Mouse (Mus musculus) left cerebral cortex, postnatal 4 days (tissue): ENCODE measurements around the gene Olfr1378. TPM values are rescaled to one million over a fixed set of nuclear protein-coding genes. Genes with fewer than 3 reads are reported as not detected.

ENCODE experiments used
- DNase-seq: peaks from one replicate; pipeline ENCODE4 v3.0.0-alpha.2; 2022
- intact Hi-C: fragments of 180-260 bp; cut with DNase I; formaldehyde crosslinking; loops from one replicate; pipeline ENCODE4 v1.15.1; 2025
- total RNA-seq, 2 experiments: library from RNA; stranded (reverse); gene quantifications; 2 replicates each; pipeline ENCODE4 v1.2.3; 2021

Gene Olfr1378
- total RNA-seq: not detected

DNA sequence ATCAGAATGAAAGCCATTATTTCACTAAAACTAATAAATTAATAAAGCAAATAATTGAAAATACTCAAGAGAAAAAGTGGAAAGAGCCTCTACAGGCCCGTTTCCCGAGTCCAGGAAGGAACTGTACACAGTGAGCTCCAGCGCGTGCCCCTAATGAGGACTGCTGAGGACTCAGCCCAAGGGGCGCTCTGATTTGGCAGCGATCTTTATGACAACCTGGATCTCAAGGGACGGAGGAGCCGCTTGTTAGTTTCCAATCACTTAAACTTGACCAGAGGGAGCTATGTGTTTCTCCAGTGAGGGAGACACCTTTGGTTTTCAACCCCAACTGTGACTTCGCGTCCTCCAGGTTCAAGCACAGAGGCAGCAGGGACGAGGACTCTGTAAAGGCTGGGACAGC is at the start of gene Olfr1378:
Gene Olfr1378 (plus strand): TSS at position 301 of the 400 bp plus-strand sequence.
- DNase-seq: no peak
- intact Hi-C loops: no loop called here

DNA sequence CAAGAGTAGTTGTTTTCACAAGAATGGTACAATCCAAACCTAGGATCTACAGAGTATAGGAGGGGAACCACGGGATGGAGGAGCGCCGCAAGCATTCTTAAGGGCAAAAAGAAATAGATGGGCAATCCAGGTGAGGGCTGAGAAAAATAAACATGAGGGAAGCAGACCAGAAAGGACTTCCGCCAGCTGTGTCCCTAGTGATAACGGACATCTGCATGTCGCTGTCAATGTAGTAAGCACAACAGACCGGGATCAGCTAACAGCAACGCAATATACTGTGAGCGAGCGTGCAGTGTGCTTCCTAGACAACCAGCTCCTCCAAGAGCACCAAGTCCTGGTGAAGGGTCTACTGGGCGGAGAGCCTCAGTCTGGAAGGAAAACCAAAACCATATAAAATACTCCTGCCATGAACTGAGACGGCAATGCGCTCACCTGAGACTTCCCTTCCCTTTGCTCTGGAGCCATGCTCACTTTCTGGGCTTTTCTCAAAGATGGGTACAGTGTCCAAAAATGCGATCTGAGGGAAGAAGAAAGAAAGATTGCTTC is 35.8 kb upstream of the Olfr1378 start:
- intact Hi-C loops: no loop called here
- no peak for DNase-seq

DNA sequence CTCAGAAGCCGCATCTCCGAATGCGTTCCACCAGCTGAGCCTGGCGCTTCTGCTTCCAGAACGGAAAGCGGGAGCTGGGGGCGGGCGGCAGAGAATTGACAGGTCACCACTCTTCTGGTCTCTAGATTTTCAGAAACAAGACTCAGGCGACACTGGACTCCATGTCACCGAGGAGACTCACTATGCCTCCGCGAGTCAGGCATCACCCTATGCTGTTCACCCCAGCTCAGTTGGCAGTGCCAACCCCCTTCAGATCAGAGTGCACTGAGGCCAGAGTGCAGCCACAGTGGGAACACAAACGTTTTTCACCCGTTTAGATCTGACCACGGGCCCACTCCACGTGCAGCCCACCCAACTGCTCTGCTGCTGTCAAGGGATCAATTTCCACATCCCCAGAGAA is 35.3 kb upstream of the Olfr1378 start:
- no peak for DNase-seq
- intact Hi-C loops: no loop called here

DNA sequence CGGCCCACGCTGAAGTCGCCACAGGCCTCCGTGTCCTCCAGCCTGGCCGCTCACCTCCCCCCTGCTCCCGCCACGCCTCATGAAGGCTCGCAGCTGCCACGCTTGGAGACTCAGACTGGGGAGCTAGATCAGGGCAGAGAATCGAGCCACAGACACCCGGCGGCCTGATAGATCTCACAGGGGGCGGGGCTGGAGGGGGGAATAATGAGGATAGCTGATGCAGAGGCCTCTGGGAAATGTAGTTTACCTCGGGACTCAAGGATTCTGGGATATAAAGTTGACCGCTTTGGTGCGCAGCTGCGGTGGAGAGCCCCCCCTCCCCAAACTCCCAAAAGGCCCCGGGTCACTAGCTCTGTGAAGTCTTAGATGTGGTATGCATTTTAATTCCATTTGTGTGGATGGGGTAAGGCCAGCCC is 34.9 kb upstream of the Olfr1378 start, which contains the start of gene Zfp354b:
Gene Zfp354b (minus strand): TSS at position 183 of the 416 bp plus-strand sequence.
- intact Hi-C loops: no loop called here
- DNase-seq: peak; percentile 92

DNA sequence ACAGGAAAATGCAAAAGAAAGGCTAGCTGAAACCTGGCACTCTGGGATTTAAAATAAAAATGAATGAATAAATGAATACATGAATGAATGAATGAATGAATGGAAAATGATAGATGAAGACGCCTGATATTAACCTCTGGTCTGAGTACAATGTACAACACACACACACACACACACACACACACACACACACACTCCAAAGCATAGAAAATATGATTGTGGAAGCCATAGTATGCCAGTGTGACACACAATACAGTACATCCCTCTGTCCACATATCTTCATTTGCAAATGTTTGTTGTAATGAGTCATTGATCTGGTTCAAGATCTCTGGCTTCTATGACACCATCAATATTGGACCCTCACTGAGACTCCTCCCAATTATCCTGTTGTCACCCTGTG is 34.3 kb upstream of the Olfr1378 start:
- DNase-seq: no peak
- intact Hi-C loops: no loop called here

DNA sequence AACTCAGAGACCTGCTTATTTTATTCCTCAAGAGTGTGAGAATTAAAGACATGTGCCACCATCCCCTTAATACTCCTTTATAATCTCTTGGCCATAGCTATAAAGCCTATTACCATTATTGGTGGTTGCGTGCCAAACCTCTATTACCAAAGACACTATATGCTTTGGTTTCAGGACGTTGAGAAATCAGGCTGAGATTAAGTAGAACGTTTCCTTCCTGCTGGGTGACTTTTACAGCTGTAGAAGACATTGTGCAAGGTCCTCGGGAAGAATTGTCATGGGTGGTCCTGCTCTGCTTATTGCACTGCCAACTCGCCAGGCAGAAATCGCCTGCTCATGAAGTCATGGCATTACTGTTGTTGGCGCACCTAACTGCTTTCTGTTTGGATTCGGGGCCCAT is 27.9 kb upstream of the Olfr1378 start:
- intact Hi-C loops: no loop called here
- DNase-seq: no peak

DNA sequence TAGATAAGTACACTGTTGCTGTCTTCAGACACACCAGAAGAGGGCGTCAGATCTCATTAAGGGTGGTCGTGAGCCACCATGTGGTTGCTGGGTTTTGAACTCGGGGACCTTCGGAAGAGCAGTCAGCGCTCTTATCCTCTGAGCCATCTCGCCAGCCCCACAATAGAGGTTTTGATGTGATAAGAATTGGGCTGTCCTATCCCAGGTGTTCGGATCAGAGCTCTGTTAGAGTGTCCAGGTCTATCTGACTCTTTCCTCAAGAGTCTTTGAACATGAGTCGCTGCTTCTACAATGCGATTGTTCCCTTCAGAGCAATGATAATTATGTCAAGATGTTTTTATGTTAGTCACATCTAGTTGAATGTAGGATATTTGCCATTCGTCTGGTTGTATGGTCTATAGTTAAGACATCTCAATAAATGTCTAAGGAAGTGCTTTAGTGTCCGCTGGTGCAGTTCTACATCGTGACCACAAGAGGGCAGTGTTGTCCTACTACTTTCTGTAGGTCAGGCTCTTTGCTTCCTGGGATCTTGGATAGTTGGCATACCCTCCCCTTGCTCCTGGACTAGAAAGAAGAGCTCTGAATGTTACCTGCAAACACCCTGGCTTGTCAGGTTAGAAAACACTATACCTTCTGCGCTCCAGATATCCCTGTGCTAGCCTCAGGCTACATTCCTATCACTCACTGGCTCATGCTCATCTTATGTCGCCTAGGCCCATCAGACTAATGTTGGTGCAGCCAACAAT is 26.5 kb upstream of the Olfr1378 start:
- peak; percentile 20 for DNase-seq
- intact Hi-C loops: loop anchor here (5.0 kb wide), 3 partner anchors 93 to 323 kb away; partner anchors contain the start of genes BC049762 and Clk4

DNA sequence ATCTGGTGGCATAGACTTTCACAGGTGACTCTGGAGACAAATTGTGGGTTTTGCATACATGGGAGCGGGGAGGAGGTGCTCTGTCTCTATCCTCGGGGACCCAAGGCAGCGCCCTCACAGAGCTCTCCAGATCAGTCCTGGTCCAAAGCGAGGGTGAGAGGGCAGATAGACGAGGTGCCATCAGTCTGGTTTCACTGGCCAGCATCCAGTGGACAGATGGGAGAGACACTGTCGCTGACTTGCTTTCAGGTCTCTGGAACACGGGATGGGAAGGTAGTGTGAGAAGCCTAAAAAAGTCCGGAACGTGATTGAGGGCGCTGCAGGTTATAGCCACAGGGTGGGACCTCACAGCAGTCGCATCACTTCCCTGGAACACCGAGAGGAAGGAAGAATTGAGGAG is 23.9 kb upstream of the Olfr1378 start:
- intact Hi-C loops: loop anchor here (5.0 kb wide), 3 partner anchors 90 to 320 kb away; partner anchors contain the start of genes BC049762 and Clk4
- no peak for DNase-seq

DNA sequence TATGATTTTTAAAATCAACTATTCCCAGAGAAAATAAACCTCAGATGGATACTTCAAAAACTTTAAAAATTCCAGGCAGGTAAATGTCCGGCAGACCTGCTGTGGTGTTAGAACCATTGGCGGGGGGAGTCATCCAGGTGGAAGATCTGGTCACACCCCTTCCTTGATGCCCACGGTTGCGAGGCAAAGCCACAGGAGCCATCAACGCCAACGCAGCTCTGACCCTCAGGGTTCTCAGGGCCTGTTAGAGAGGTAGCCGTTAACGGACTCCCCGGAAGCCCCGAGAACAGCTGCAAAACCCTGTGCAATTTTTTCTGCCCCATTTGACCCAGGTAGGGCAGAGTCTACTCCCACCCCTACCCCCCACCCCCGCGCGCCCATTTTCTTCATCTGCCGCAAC is 22.8 kb upstream of the Olfr1378 start, which contains the start of gene 4933414I15Rik:
Gene 4933414I15Rik (minus strand): TSS at position 260 of the 400 bp plus-strand sequence.
- intact Hi-C loops: loop anchor here (5.0 kb wide), 3 partner anchors 89 to 319 kb away; partner anchors contain the start of genes BC049762 and Clk4

DNA sequence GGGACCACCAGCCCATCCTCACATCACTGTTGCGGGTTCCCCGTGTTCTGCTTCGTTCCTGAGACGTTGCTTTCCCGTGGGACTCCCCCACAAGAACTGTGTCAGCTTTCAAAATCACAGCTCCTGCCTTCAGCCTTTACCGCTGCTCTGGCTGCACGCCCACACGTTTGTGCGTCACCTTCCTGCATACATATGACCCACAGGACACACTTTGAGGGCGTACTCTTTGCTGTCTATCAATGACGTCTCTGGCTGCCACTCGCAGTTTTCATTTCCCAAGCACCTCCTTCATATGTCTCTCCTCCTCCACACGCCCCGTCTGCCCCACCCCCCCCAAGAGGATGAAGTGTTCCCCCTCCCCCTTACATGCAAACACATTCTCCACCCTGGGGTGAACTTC is 14.0 kb upstream of the Olfr1378 start:
- intact Hi-C loops: no loop called here
- no peak for DNase-seq

More for the DNA sequence above, 22.8 kb upstream of the Olfr1378 start, which contains the start of gene 4933414I15Rik:
- DNase-seq: no peak

DNA sequence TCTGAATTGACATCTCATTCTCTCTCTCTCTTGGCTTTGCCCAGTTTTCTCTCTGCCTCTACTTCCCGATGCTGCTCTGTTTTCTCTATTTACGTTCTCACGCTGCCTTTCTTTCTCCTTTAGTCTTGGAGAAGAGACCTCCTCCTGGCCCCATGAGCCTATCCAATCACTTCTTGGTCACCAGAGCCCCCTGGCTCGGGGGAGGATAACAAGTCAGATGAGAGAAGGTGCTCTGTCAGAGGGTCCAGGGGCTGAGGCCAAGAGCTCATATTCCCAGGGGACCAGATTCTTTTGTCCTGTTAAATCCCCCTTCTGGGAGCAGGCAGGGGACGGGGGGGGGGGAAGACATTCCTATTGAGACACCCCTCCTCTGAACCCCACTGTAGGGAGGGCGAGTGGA is 12.7 kb upstream of the Olfr1378 start, which contains the start of gene Prop1:
Gene Prop1 (minus strand): TSS at position 101 of the 400 bp plus-strand sequence.
- no peak for DNase-seq
- intact Hi-C loops: no loop called here

DNA sequence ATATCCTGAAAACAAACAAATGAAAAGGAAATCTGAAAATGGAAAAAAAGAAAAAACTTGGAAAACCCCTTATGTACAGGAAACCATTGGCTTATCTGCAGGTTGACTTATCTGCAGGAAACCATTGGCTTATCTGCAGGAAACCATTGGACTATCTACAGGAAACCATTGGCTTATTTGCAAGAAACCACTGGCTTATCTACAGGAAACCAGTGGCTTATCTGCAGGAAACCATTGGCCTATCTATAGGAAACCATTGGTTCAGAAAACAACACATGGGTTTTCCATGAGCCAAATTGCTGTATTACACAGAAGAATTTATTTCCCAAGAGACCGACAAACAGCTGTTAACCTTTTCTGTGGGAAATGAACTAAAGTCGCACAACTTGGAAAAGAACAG is 1.4 kb upstream of the Olfr1378 start:
- intact Hi-C loops: no loop called here
- no peak for DNase-seq

DNA sequence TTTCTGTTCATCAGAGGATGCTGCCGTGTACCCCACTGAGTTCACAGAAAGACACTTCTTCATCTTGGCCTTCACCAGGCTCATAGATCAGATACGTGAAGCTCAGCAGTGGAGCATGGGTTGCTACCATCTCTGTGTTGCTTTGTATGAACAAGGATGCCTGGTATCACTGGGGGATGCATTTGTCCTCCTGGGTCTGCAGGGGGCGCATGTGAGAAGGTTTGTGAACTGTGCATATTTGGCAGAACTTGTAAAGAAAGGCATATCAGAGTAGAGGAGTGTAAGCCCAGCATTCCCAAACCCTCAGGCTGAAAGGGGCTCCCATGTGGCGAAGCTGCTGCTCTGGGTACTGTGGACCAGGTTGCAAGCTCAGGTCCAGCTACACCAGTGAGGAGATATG is 10.9 kb downstream of the Olfr1378 start:
- intact Hi-C loops: no loop called here
- DNase-seq: no peak

DNA sequence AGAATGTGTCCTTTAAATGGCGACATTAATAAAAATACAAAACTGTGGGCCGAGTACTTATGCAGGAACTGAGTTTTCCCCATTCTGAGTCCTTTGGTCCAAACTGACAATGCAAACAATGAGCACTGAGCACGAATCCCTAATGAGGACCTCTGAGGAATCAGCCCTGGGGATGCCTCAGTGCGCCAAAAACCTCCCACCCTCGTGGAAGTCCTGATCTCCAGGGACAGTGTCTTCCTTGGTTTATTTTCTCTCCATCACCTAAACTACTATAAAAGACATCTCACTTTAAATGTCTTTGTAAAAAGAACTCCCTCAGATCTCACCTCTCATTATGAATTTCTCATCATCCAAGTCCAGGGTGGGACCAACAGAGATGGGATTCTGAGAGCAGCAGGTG is 15.3 kb downstream of the Olfr1378 start, which contains the start of gene Olfr1377:
Gene Olfr1377 (plus strand): TSS at position 301 of the 400 bp plus-strand sequence.
- intact Hi-C loops: no loop called here

DNA sequence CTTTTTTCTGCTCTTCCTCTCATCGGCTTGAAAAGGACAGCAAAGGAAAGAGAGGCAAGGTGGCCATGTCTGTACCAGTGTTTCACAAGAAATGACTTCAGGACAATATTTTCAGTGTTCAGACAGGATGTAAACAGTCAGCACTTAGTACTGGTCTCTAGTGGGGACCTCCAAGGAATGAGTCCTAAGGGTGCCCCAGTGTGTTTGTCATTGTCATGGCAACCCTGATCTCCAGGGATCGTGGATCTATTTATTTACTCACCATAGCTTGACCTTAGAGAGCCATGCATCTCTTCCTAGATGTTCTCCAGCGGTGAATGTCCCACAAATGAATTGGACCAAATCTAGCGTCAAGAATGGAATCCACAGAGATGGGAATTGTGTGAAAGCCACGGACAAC is 37.0 kb downstream of the Olfr1378 start, which contains the start of gene Olfr51:
Gene Olfr51 (plus strand): TSS at position 301 of the 400 bp plus-strand sequence.
- DNase-seq: no peak
- intact Hi-C loops: no loop called here

More for the DNA sequence above, 15.3 kb downstream of the Olfr1378 start, which contains the start of gene Olfr1377:
- no peak for DNase-seq

DNA sequence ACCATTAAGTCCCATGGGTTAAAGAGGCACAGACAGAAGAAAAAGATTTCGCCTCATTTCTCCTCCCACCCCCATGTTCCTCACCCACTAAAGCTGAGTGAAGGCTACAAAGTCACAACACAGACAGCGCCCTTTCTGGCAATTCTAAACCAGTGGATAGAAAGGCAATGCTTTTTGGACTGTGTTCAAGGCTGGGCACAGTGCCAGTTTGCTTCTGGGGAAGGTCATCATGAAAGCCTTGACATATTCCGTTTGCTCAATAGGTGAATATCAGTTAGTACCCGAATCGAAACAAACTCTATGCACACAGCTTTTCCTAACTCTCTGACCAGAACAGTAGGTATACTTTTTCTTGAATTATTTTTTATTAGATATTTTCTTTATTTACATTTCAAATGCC is 45.5 kb downstream of the Olfr1378 start:
- intact Hi-C loops: no loop called here

DNA sequence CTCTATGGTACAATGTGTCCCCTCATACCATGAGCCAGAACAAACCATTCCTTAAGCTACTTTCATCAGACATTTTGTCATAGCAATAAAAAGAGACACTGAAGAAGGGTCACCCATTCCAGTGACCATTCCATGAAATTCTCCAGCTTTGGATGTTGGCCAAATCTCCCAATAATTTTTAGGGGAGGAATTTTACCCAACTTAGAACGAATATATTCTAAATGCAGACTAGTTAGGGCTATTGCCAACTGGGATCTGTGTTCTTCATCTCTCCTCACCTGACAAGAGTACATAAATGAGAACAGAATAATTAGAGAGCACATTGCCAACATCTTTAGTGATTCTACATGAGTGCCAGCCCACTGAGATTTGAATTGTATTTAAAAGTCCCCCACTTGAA is 47.6 kb downstream of the Olfr1378 start, which contains the start of gene Olfr54:
Gene Olfr54 (plus strand): TSS at position 301 of the 400 bp plus-strand sequence.
- intact Hi-C loops: no loop called here
- DNase-seq: no peak

More for the DNA sequence above, 45.5 kb downstream of the Olfr1378 start:
- peak; percentile 75 for DNase-seq

DNA sequence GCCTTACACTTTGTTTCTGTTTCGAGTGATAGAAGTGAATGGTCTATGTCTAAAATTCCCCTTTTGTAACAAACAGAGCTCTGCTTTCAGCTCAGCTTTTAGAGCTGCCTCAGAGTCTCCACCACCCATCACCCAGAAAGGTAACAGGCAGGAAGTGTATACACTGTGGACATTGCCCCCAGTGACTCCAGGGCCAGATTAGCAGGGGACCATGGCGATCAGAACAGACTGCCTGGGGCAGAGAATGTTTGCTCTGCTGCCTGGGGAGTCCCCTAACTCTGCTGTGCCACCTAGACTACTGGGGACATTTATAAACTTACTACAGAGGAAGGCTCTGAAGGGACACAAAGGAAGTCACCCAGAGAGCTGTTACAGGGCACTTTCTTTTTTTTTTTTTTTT is 50.0 kb downstream of the Olfr1378 start:
- intact Hi-C loops: no loop called here
- DNase-seq: no peak
